Mouse (Mus musculus) kidney, embryonic 14.5 days (tissue): Measurements from ENCODE around the gene Cant1. TPM values are rescaled to one million over a fixed set of nuclear protein-coding genes. Genes with fewer than 3 reads are reported as not detected.

ENCODE experiments used
- ATAC-seq: fragments of 200-750 bp; cut with Nextera tagmentation; 2 replicates; pipeline ENCODE4 v1.8.0; 2017; ENCODE audit warnings: moderate number of reproducible peaks, mild to moderate bottlenecking, moderate TSS enrichment, moderate library complexity; ENCODE audit not compliant: low FRiP score, low TSS enrichment
- H3K27ac ChIP-seq: fragments of 300-500 bp; sonication (generic); 2 replicates; pipeline ENCODE4 v1.5.1; 2014; ENCODE audit warnings: low read depth, mild to moderate bottlenecking, low read length, moderate library complexity, mixed read lengths
- H3K27me3 ChIP-seq: fragments of 300-500 bp; sonication (generic); 2 replicates; pipeline ENCODE4 v1.6.1; 2014; ENCODE audit warnings: mild to moderate bottlenecking, low read length; ENCODE audit not compliant: control insufficient read depth, insufficient read depth
- H3K36me3 ChIP-seq: fragments of 300-500 bp; sonication (generic); 2 replicates; pipeline ENCODE4 v1.6.1; 2014; ENCODE audit warnings: low read length, mixed read lengths; ENCODE audit not compliant: control insufficient read depth, insufficient read depth
- H3K4me1 ChIP-seq: fragments of 300-500 bp; sonication (generic); 2 replicates; pipeline ENCODE4 v1.6.1; 2014; ENCODE audit warnings: low read length, mixed read lengths; ENCODE audit not compliant: control insufficient read depth, insufficient read depth
- H3K4me2 ChIP-seq: fragments of 300-500 bp; sonication (generic); replicated peaks from 2 replicates; pipeline ENCODE4 v1.6.1; 2014; ENCODE audit warnings: low read depth, mild to moderate bottlenecking, low read length
- H3K4me3 ChIP-seq: fragments of 300-500 bp; sonication (generic); 2 replicates; pipeline ENCODE4 v1.5.1; 2014; ENCODE audit warnings: mild to moderate bottlenecking, low read length
- H3K9ac ChIP-seq: fragments of 300-500 bp; sonication (generic); 2 replicates; pipeline ENCODE4 v1.6.1; 2014; ENCODE audit warnings: low read depth, mild to moderate bottlenecking, low read length, moderate library complexity
- H3K9me3 ChIP-seq: fragments of 300-500 bp; sonication (generic); 2 replicates; pipeline ENCODE4 v1.6.1; 2016; ENCODE audit warnings: low read length; ENCODE audit not compliant: control insufficient read depth
- WGBS: fragments of 180-500 bp; shearing (Covaris S2); extraction: QIAGEN DNeasy Blood & Tissue Kit; methylation state at CpG from one replicate; pipeline ENCODE4 v1.1.7; 2014; 5-methylcytosine and 5-hydroxymethylcytosine counted together
- polyA plus RNA-seq: library from polyadenylated mRNA; unstranded; fragments of >200 nt; fragmentation: Nextera tagmentation; extraction: Ambion mirVana; gene quantifications from 2 replicates; pipeline ENCODE4 v1.2.1, GENCODE M21; 2014

The Cant1 gene
- polyA plus RNA-seq, 1 experiment from 2014 or later, result 24.1 TPM

- H3K36me3 ChIP-seq, result no peaks in the 10 kb centered on the region
- WGBS, result 73% methylated on average over 5 of the region's 5 CpGs
- ATAC-seq, result no peak
- H3K4me3 ChIP-seq, result no peak overlapping the region
- H3K27me3 ChIP-seq, result no peaks in the 10 kb centered on the region
- H3K9ac ChIP-seq, result no peak overlapping the region
- H3K27ac ChIP-seq, result no peak overlapping the region
- no peaks in the 10 kb centered on the region for H3K9me3 ChIP-seq
- H3K4me2 ChIP-seq, result no peak overlapping the region
- H3K4me1 ChIP-seq, result peaks cover 45% of the 10 kb centered on the region
These were observed 7.9 kb upstream of the Cant1 start for GRCm38 (mm10) chr11:118426765-118427164.

- no peak overlapping the region for H3K27ac ChIP-seq
- 38% methylated on average over 13 of the region's 13 CpGs for WGBS
- H3K27me3 ChIP-seq, result no peaks in the 10 kb centered on the region
- no peak overlapping the region for H3K4me2 ChIP-seq
- no peak overlapping the region for H3K9ac ChIP-seq
- ATAC-seq, result no peak
- no peaks in the 10 kb centered on the region for H3K36me3 ChIP-seq
- no peaks in the 10 kb centered on the region for H3K9me3 ChIP-seq
- H3K4me1 ChIP-seq, result peaks cover 34% of the 10 kb centered on the region
- H3K4me3 ChIP-seq, result no peak overlapping the region
These were observed 5.9 kb upstream of the Cant1 start for GRCm38 (mm10) chr11:118424621-118425335.

GRCm38 (mm10) chr11:118423266-118423971 lies 4.5 kb upstream of the Cant1 start:
- H3K9me3 ChIP-seq, result no peaks in the 10 kb centered on the region
- H3K27me3 ChIP-seq, result no peaks in the 10 kb centered on the region
- 0 out of 2 replicates have a peak overlapping the region, but pooled peaks have one; percentile 2 for H3K4me3 ChIP-seq
- H3K4me2 ChIP-seq, result peak overlapping the region; percentile 28
- 8% methylated on average over 18 of the region's 18 CpGs for WGBS
- no peak overlapping the region for H3K27ac ChIP-seq
- no peak for ATAC-seq
- H3K9ac ChIP-seq, result no peak overlapping the region; the same call in 1 of the 2 replicates
- H3K4me1 ChIP-seq, result peaks cover 23% of the 10 kb centered on the region
- no peaks in the 10 kb centered on the region for H3K36me3 ChIP-seq

- no peak for ATAC-seq
- Histone ChIP-seq H3K27ac (no peak overlapping the region), H3K4me1 (peaks cover 19% of the 10 kb centered on the region), H3K27me3 (no peaks in the 10 kb centered on the region), H3K9ac (no peak overlapping the region), H3K4me3 (no peak overlapping the region), H3K4me2 (no peak overlapping the region), H3K36me3 (peaks cover 5% of the 10 kb centered on the region), H3K9me3 (no peaks in the 10 kb centered on the region)
- 77% methylated on average over 7 of the region's 7 CpGs for WGBS
These were observed 1.4 kb upstream of the Cant1 start for GRCm38 (mm10) chr11:118420261-118420660.

- ATAC-seq, result no peak
- Histone ChIP-seq H3K9me3 (no peaks in the 10 kb centered on the region), H3K27ac (no peak overlapping the region; the same call in 1 of the 2 replicates), H3K27me3 (no peaks in the 10 kb centered on the region), H3K4me1 (peaks cover 12% of the 10 kb centered on the region), H3K4me2 (peak overlapping the region; percentile 66), H3K36me3 (peaks cover 16% of the 10 kb centered on the region), H3K9ac (peak overlapping the region; percentile 89), H3K4me3 (peak overlapping the region; percentile 78)
- WGBS, result 6% methylated on average over 12 of the region's 12 CpGs
These were observed 448 bp downstream of the Cant1 start for GRCm38 (mm10) chr11:118418442-118418833.

GRCm38 (mm10) chr11:118417496-118417895 lies 1.4 kb downstream of the Cant1 start:
- 89% methylated on average over 9 of the region's 9 CpGs for WGBS
- Histone ChIP-seq H3K9me3 (no peaks in the 10 kb centered on the region), H3K4me2 (peak overlapping the region; percentile 66; the same call in 1 of the 2 replicates), H3K4me1 (peaks cover 12% of the 10 kb centered on the region), H3K36me3 (peaks cover 16% of the 10 kb centered on the region), H3K27me3 (no peaks in the 10 kb centered on the region), H3K4me3 (no peak overlapping the region), H3K27ac (no peak overlapping the region), H3K9ac (peak overlapping the region; percentile 89; the same call in 1 of the 2 replicates)
- ATAC-seq, result no peak

- ATAC-seq, result no peak
- H3K36me3 ChIP-seq, result peaks cover 23% of the 10 kb centered on the region
- no peak overlapping the region for H3K9ac ChIP-seq
- H3K4me3 ChIP-seq, result no peak overlapping the region
- peaks cover 26% of the 10 kb centered on the region for H3K4me1 ChIP-seq
- no peak overlapping the region for H3K27ac ChIP-seq
- 93% methylated on average over 7 of the region's 7 CpGs for WGBS
- no peaks in the 10 kb centered on the region for H3K27me3 ChIP-seq
- no peaks in the 10 kb centered on the region for H3K9me3 ChIP-seq
- H3K4me2 ChIP-seq, result no peak overlapping the region
These were observed 2.8 kb downstream of the Cant1 start for GRCm38 (mm10) chr11:118416046-118416445.

GRCm38 (mm10) chr11:118415630-118416029 lies 3.3 kb downstream of the Cant1 start:
- H3K9ac ChIP-seq, result no peak overlapping the region
- H3K36me3 ChIP-seq, result peaks cover 27% of the 10 kb centered on the region
- no peak overlapping the region for H3K4me3 ChIP-seq
- no peak overlapping the region for H3K27ac ChIP-seq
- H3K9me3 ChIP-seq, result no peaks in the 10 kb centered on the region
- no peaks in the 10 kb centered on the region for H3K27me3 ChIP-seq
- H3K4me1 ChIP-seq, result peaks cover 30% of the 10 kb centered on the region
- no peak for ATAC-seq
- 92% methylated on average over 6 of the region's 6 CpGs for WGBS
- H3K4me2 ChIP-seq, result no peak overlapping the region

- Histone ChIP-seq H3K4me2 (no peak overlapping the region), H3K4me3 (no peak overlapping the region), H3K36me3 (peaks cover 38% of the 10 kb centered on the region), H3K27me3 (no peaks in the 10 kb centered on the region), H3K9ac (no peak overlapping the region), H3K9me3 (no peaks in the 10 kb centered on the region), H3K27ac (no peak overlapping the region), H3K4me1 (peaks cover 34% of the 10 kb centered on the region)
- no peak for ATAC-seq
- 81% methylated on average over 5 of the region's 5 CpGs for WGBS
These were observed 4.6 kb downstream of the Cant1 start for GRCm38 (mm10) chr11:118414270-118414669.
